Mouse (Mus musculus) hindbrain, embryonic 11.5 days (tissue): ENCODE measurements around the gene Nfia. TPM values are rescaled to one million over a fixed set of nuclear protein-coding genes. Genes with fewer than 3 reads are reported as not detected.

ENCODE experiments used
- ATAC-seq: fragments of 200-750 bp; cut with Nextera tagmentation; 2 replicates; pipeline ENCODE4 v1.8.0; 2017; ENCODE audit warnings: mild to moderate bottlenecking, moderate TSS enrichment, moderate library complexity; ENCODE audit not compliant: low FRiP score
- DNase-seq: peaks from one replicate; pipeline ENCODE4 v3.0.0-alpha.2; 2015; ENCODE audit warnings: low spot score
- H3K27ac ChIP-seq: fragments of 300-500 bp; sonication (generic); 2 replicates; pipeline ENCODE4 v1.5.1; 2014; ENCODE audit warnings: mild to moderate bottlenecking, low read depth, low read length
- H3K27me3 ChIP-seq: fragments of 300-500 bp; sonication (generic); 2 replicates; pipeline ENCODE4 v1.6.1; 2014; ENCODE audit warnings: mild to moderate bottlenecking, low read length, moderate library complexity, mixed read lengths; ENCODE audit not compliant: control insufficient read depth, insufficient read depth
- H3K36me3 ChIP-seq: fragments of 300-500 bp; sonication (generic); 2 replicates; pipeline ENCODE4 v1.6.1; 2014; ENCODE audit warnings: mild to moderate bottlenecking, low read length, moderate library complexity, mixed read lengths; ENCODE audit not compliant: control insufficient read depth, insufficient read depth
- H3K4me1 ChIP-seq: fragments of 300-500 bp; sonication (generic); replicated peaks from 2 replicates; pipeline ENCODE4 v1.6.1; 2014; ENCODE audit warnings: low read length, mixed read lengths; ENCODE audit not compliant: control insufficient read depth, insufficient read depth
- H3K4me2 ChIP-seq: fragments of 300-500 bp; sonication (generic); replicated peaks from 2 replicates; pipeline ENCODE4 v1.6.1; 2014; ENCODE audit warnings: mild to moderate bottlenecking, low read depth, low read length
- H3K4me3 ChIP-seq: fragments of 300-500 bp; sonication (generic); 2 replicates; pipeline ENCODE4 v1.5.1; 2014; ENCODE audit warnings: low read depth, low read length
- H3K9ac ChIP-seq: fragments of 300-500 bp; sonication (generic); 2 replicates; pipeline ENCODE4 v1.6.1; 2014; ENCODE audit warnings: low read depth, low read length
- H3K9me3 ChIP-seq: fragments of 300-500 bp; sonication (generic); 2 replicates; pipeline ENCODE4 v1.6.1; 2016; ENCODE audit warnings: low read length; ENCODE audit not compliant: control insufficient read depth
- WGBS: fragments of 180-500 bp; shearing (Covaris S2); extraction: QIAGEN DNeasy Blood & Tissue Kit; methylation state at CpG from one replicate; pipeline ENCODE4 v1.1.7; 2014; 5-methylcytosine and 5-hydroxymethylcytosine counted together
- polyA plus RNA-seq: library from polyadenylated mRNA; unstranded; fragments of >200 nt; fragmentation: Nextera tagmentation; extraction: Ambion mirVana; gene quantifications from 2 replicates; pipeline ENCODE4 v1.2.1, GENCODE M21; 2014

Gene Nfia
- polyA plus RNA-seq, 1 experiment from 2014 or later = 45.6 TPM

DNA sequence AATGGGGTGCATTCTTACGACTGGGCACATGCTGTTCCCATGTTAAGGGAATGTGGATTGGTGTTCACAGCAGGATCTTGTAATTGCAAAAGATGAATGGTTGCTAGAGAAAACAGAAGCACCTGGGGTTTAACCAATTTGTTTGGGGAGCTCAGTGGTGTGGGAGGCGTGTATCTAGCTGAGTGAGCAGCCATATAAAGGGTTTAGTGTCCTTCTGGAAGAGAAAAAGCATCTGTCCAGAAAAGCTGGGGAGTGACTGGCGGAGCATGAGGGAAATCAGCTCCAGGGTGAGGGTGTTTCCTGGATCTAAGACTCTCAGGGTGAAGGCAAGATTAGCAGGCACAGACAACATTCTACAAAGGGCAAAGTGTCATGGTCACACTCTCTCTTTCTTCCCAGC lies 393.8 kb downstream of the Nfia start:
- Histone ChIP-seq H3K27ac (no peak overlapping the region), H3K9ac (no peak overlapping the region), H3K36me3 (no peaks in the 10 kb centered on the region), H3K4me3 (no peak overlapping the region), H3K27me3 (no peaks in the 10 kb centered on the region), H3K9me3 (no peaks in the 10 kb centered on the region), H3K4me2 (no peak overlapping the region), H3K4me1 (no peaks in the 10 kb centered on the region)
- DNase-seq = no peak
- ATAC-seq = no peak
- 39% methylated on average over 3 of the region's 3 CpGs for WGBS

Other genes starting within 250 kb of the Nfia start
- 28.5 and 36.5 TPM in 2 replicates for gene E130114P18Rik, start 5.3 kb downstream of the Nfia start, polyA plus RNA-seq